Mouse (Mus musculus) gastrocnemius, postnatal 4 days (tissue): ENCODE results near the gene Schip1. TPM values are rescaled to one million over a fixed set of nuclear protein-coding genes. Genes with fewer than 3 reads are reported as not detected.
A peak's percentile ranks its signal among the peaks of the same experiment; 100 is the strongest.

ENCODE experiments used
- DNase-seq, 2 experiments: peaks; one replicate each; pipeline ENCODE4 v3.0.0; 2021 to 2022; ENCODE audit warnings: low spot score in 2 of 2, mixed read lengths in 2 of 2
- total RNA-seq, 2 experiments: library from RNA; stranded (reverse); gene quantifications; 2 replicates each; pipeline ENCODE4 v1.2.3; 2021

Schip1 gene
- total RNA-seq, 2 experiments from 2014 or later: 76.4 to 77.8 TPM

DNA sequence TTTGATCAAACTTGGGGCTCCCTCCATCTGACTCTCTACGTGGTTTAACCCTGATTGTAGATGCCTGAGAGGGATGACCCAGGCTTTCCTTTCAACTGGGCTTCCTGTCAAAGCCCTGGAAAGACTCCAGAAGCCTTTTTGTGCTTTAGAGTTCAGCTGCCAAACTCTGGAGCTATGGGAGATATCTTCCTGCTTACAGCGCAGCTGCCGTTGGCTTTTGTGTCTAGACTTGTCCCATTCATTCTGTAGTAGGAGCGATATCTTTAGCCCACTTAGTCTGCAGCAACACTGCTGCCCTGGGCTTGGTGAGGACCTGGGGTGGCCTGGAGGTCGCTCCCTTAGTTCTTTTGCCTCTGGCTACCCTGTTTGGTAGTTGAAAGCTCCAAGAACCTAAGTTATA, 56.7 kb downstream of the Schip1 start:
- peak in 1 of 2 experiments; percentile 8 for DNase-seq

DNA sequence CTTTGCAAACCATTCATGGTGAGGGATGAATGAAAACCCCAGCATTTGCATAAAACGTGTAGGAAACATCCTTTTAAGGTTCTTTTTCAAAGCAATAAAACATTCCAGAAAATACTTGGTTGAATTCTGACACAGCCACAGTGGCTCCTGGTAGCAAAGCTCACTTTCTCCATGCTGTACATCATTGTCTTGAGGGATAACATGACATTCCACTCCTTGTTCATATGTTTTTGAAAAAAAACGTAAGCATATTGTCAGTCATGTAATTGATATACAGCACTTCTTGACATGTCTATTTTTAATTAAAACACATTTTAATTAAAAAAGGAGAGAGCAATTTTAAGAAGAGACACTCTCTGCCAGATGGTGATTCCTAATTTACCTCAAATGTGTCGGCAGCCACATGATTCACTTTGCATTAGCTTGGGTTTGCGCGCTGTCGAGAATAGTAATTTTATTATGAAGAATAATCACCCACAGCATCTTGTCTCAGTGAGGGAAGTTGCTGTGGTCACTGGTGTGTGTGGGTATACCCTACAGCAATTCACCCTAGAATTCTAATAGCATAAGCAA, 61.8 kb downstream of the Schip1 start:
- DNase-seq: no peak

DNA sequence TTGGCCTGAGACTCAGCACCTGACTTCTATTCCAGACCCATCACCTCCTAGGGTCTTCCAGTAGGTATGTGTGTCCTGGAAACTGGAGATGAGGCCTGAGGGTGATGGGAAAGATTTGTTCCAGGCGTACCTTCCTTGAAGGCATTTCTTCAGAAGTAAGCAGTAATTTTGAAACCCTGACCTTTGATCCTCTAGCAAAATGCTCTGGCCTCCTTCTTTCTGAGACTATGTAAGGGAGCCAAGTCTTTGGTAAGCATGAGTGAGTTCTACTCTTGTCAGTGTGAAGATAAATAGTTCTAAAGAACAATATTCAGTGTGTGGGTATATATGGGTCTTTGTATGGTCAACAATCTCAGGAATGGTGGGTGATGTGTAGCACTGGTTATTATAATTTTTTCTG, 65.8 kb downstream of the Schip1 start:
- DNase-seq: no peak

DNA sequence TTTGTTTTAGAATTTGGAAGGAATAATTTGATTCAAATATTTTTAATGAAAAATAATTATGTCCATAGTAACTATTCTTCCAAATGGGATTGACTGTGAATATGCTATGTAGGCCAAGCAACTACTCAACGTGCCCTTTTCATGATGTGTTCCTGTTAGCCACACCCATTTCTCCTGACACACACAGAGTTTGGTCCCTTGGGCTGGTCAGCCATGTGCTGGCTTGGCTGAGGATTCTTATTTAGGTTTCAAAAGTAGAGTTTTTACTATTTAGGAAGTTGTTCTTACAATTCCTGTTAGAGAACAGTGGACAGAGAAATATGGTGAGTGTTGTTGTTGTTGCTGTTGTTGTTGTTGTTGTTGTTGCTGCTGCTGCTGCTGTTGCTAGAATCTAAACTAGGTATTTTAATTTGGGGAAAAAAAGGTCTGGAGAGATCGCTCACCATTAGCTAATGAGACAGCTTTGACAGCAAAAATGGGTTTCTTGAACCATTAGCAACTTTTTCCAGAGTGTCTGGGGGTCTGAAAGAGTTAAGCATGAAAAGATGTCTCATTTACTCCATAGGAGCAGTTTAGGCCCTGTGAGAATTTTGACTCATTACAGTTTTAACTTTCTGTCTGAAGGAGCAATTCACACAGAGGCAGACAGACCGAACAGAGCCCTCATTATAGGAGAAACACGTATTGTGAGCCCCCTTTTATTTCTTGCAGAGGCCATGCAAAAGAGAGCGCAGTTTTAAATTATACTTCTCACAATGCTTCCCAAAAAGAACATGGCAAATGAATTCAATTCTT, 74.4 kb downstream of the Schip1 start:
- DNase-seq: no peak

DNA sequence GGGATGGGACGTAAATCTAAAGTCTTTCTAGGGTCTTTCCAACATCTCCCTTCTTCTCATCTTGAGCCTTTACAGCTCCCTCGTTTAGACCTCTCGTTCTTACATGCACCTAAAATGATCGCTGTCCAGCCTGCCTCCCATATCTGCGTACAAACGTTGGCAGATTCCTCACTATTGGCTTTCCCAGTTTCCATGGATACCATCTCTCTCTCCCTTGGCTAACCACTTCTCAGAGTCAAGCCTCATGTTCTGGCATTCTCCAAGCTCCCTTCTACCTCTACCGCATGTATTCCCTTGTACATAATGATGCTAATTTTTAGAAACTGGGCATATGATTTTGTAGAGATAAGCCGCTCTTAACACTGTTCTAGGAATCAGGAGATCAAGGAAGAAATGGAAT, 86.1 kb downstream of the Schip1 start:
- no peak for DNase-seq

DNA sequence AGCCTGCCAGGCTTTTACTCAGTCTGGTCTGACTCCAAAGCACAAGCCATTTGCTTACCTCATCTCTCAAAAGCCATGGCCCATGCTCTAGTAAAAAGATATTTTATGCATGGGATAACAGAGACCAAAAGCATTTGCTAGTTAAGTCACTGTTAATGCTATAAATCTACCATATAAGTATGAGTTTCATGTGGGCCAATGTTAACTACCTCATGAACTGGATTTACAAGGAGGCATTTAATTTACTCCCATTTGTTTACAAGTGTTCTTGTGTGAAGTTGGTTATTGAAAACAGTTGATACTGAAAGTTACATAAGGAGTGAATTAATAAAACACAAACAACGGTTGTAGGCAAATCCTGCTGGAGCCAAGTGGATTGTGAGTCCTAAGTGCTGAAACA, 95.6 kb downstream of the Schip1 start:
- DNase-seq: no peak

DNA sequence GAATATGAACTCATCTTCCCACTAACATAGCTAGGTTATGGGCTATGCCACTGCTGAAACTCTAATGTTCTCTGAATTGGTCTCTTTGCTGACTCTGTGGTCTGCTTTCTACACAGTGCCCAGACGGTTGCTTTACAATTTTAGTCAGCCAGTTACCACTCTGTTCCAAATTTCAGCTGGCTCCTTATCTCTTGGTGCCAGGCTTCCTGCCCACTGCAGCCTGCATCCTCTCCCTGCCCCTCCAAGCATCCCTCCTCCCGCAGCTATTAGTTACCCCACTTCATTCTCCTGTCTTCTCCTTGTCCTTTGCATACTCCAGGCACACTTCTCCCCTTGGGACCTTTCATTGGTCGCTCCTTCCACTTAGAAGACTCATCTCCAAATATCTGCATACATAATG, 96.2 kb downstream of the Schip1 start:
- DNase-seq: no peak

DNA sequence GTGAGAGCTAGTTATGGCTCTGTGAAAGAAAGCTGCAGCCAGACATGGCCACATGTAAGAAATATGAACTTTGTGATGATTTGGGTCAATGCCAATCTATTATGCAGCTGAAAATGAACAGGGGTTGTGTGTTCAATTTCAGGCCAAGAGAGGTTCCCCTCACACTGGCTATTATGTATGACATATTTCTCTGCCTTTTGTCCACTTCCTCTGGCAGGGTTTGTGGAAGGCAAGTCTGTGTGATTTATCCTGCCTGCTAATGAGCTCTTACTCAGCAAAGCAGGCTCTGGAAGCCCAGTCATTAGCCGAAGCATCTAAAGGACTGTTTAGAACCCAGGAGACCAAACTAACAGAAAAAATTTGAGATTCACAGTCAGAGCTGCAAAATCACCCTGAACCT, 113.6 kb downstream of the Schip1 start:
- DNase-seq: no peak

DNA sequence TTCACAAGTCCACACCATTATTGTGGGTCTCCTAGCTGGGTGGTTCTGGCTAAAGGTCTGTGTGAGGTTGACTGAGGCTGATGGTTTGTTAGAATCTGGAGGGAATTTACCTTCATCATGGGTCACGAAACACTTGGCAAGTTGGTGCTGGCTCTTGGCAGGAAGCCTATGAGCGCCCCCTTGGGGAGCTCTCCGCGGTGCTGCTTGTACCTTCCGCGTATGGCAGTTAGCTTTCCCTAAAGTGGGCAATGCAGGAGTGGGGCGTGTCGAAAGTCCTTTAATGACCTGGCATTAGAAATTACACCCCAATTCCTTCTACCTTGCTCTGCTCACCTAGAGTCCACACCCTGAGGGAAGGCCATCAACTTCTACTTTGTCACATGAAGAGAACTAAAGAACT, 122.9 kb downstream of the Schip1 start:
- no peak for DNase-seq

DNA sequence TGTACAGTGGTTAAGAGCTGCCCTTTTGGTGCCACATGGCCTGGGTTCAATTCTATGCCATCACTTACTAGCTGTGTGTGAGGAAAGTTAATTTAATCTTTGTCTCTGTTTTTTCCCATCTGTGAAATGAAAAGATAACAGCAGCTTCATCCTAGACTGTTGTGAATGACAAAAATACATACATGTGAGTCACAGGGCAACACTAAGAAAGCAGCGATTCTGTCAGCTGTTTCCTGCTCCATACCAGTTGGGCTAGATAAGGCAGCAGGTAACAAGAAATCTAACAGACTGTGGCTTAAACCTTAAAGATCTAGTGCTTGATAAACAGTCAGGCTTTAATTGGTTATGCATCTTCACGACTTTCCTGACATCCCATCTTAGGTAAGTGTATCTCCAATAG, 124.5 kb downstream of the Schip1 start:
- DNase-seq: no peak

DNA sequence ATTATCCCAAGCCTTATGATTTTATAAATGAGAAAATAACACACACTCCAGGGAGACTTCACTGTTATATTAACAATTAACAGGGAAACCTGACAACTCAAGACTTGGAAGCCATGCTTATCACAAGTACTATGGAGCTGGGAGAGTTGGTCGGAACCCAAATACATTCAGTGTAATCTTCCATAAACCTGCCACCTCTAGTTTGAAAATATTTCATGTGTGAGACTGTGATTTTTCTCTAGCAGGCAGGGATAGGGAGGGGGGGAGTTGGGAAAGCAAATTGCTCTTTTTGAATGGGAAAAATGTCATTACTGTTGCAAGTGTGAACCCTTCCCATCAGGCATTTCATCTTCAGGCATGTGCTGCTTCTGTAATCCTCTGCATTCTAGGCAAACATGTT, 132.3 kb downstream of the Schip1 start:
- no peak for DNase-seq

DNA sequence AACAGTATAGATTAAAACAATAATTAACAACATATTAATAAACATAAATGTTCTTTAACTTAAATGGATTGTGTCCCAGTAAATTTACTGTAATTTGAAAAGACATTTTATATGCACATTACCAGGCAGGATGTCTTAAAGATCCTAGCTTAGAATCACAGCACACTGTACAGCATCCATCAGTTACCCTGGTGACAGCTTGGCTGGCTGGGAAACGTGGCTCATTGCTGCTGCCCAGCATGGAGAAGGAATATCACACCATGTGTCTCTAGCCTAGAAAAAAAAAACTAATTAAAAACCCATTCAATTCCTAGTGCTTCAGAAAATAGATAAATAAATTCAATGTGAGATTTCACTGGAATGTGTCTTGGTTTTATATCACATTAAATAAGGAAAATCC, 136.6 kb downstream of the Schip1 start:
- no peak for DNase-seq

DNA sequence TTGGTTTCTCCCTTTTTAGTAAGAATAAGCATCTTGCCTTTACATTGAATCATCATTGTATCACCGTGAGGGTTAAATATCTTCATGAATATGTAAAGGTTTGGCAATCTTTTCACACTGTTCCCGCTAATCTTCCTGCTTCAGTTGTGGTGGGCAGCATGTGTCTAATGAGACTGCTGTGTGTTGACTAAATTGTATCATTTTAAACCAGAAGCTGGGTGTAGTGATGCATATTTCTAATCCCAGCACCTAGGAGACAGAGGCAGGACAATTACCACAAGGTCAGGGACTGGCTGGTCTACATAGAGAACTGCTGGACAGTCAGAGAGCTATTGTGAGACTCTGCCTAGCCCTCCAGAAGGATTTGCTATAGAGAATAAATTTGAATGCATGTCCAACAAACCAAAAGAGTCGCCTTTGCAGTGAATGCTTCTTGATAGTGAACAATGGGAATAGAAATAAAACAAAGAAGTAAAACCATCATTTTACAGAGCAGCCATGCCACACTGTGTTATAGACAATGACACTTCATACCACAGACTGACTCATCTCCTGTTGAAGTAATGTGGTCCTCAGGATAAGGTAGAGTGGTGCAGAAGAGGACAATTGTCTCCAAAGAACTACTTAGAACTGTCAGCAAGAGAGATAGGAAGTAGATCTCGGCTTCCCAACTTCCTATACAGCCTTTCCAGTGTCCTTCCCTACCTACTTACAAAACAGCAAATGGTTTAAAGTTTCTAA, 137.7 kb downstream of the Schip1 start:
- DNase-seq: no peak

DNA sequence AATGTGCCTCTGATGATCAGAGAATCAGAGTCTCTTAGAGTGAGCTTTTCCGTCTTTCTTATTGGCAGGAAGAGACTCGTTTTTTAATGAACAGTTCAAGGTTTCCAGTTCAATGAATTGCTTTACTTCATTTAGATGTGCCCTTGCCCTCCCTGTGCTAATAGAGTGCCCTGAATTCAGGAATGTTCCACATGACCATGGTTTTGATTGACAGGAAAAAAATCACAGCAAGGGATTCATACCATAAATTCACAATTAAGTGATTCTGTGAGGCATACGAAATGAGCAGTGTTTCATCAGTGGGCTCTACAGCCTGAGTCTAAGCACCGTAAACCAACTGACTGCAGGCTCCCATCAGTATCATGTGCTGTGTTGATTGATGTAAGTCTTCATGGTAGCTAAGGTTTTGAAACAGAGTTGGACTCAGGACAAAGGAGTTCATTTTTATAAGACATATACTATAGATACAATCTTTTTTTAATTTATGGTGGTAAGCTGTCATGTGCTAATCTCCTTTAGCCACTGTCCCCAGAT, 139.4 kb downstream of the Schip1 start:
- no peak for DNase-seq

DNA sequence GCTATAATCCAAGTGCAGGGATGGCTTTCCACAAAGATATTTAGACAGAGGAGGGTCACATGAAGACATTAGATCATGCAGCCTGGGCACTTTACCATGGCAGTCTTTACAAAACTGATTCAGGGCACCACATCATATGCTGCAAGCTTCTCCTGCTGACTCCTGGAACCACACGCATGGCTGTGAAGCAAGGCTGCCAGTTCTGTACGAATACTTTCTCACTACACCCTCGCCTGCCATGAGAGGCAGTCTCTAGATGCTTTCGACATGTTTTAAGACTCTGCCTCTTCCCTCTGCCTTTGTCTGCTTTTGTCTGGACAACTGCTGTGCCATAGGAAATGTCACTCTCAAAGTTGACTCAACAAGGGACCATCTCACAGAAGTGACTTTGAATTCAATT, 145.8 kb downstream of the Schip1 start:
- DNase-seq: no peak

DNA sequence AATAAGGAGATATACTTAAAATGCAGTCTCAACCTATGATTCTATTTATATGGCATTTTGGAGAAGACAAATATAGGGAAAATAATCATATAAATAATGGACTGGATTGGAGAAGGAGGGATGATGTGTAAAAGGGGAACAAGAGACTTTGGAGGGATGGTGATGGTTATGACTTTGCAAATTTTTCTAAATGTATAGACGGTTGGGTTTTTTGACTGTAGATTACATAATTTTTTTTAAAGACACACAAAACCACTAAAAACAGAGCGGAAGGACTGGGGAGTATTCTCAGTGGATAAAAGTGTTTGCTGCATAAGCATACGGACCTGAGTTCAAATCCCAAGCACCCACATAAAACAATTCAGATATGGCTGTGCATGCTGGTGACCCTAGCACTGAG, 156.8 kb downstream of the Schip1 start:
- no peak for DNase-seq

DNA sequence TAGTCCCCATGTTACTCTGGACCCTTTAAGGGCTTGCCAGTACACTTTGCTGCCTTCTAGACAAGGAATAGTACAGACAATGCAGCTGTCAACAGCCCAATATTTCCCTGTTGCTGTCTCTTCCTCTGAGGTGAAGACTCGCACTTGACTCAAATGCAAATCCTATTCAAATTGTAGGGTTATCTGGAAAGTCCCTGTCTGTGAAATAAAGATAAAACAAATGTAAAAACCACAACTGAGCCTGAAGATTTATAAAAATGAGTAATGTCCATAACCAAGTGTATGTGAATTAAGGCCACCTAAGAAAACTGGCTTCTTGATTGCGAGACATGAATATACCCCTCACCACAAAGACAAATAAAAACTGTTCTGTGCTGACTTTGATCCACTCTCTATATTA, 175.3 kb downstream of the Schip1 start:
- no peak for DNase-seq

DNA sequence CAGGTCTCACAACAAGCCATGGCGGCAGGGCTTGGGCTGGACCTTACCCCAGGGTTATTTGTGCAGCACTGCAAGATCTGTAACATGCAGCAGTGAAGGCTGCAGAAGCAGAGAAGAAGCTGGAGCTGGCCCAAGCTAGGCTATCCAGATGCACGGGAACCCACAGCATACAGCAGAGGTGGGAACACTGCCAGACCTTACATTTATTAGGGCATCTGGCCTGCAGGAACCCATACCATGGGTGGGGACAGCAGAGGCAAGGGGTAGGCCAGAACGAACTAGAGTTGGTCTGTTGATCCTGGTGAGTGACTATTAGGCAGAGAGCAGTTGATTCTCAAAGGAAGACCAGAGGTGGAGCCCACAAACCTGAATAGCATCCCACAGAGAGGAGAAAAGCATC, 178.6 kb downstream of the Schip1 start:
- DNase-seq: no peak

DNA sequence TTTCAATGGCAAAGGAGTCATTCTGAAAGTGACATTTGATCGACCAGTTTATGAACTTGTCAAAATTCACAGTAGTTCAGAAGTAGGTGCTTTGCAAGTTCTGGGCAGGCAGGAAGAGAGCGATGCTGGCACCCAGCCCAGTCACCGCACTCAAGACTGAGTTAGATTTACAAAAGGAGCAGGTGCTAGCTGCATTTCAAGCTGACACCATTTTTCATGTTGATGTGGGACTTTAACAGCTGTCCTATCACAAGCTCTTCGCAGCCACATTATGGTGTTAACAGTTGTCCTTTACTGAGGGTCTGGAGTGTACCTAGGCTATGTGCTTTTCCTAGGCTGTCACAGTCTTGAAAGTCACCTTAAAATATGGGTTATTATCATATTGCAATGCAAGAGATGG, 181.6 kb downstream of the Schip1 start:
- DNase-seq: peak in 1 of 2 experiments; percentile 9

DNA sequence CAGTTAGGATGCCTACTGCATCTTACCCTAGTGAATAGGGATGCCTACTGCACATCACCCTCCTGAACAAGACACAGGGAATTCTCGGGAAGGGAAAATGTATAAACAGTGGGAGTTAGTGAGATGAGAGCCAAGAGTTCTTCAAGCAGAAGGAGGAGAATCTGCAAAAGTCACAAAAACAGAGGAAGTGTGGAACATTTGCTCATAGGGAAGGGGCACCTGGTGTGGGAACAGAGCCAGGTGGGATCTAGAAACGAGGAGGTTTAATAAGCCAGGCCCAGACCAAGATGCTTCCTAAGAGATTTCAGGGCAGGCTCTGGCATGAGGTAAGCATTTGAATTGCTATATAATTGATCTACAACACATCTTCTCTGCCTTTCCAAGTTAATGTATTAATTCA, 186.0 kb downstream of the Schip1 start:
- no peak for DNase-seq

DNA sequence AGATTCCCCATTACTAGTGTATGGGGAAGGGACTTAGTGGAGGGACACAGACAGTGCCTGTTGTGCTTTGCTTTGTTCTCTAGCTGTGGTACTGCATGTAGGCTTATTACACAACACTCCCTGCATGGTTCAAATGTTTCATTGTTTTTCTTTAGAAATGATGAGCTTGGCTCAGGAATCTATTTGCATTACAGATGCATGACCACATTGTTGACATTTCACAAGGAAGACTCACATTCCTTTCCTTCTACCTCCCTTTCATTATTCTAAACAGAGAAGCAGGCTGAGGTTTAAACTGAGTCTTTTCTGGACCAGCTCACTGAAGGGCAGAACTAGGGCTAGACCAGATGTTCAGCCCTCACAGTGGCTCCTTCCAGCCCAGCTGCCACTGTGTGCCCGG, 187.7 kb downstream of the Schip1 start:
- no peak for DNase-seq

DNA sequence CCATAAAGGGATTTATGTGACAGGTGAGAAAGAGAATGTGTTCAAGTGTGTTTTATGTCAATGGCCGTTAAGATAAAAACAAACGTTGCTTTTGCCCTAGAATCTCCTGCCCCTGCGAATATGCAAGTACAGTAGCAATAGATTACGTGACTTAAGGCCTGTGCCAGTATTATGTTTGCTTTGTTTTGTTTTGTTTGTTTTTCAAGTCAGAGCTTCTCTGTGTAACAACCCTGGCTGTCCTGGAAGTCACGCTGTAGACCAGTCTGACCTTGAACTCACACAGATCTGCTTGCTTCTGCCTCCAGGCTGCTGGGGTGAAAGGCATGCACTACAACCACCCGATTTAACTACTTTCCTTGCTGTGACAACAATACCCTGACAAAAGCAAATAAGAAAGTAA, 197.7 kb downstream of the Schip1 start:
- DNase-seq: no peak
